Mouse (Mus musculus) erythroblast, embryonic 14.5 days (primary cell): ENCODE data around the gene Zfp346. TPM values are rescaled to one million over a fixed set of nuclear protein-coding genes. Genes with fewer than 3 reads are reported as not detected.

ENCODE experiments used
- H3K27me3 ChIP-seq: 2 replicates; pipeline ENCODE4 v1.6.1; 2012; ENCODE audit warnings: inconsistent platforms; ENCODE audit not compliant: control insufficient read depth
- H3K36me3 ChIP-seq: 2 replicates; pipeline ENCODE4 v1.6.1; 2012; ENCODE audit warnings: mild to moderate bottlenecking, inconsistent platforms; ENCODE audit not compliant: control insufficient read depth
- H3K4me1 ChIP-seq: 2 replicates; pipeline ENCODE4 v1.6.1; 2012; ENCODE audit warnings: inconsistent platforms; ENCODE audit not compliant: control insufficient read depth
- H3K4me3 ChIP-seq: replicated peaks from 2 replicates; pipeline ENCODE3; 2012; ENCODE audit warnings: moderate library complexity, mild to moderate bottlenecking, inconsistent platforms
- H3K9me3 ChIP-seq: 2 replicates; pipeline ENCODE4 v1.6.1; 2012; ENCODE audit warnings: low read length, inconsistent platforms, mixed read lengths; ENCODE audit not compliant: control insufficient read depth
- GATA1 ChIP-seq: IDR thresholded peaks from 2 replicates; pipeline ENCODE4 v1.6.1; 2012; ENCODE audit warnings: low read length, inconsistent platforms, mixed read lengths
- TAL1 ChIP-seq: IDR thresholded peaks from 3 replicates; pipeline ENCODE4 v1.6.1; 2012; ENCODE audit warnings: low read length, inconsistent platforms, mixed read lengths
- polyA plus RNA-seq: library from polyadenylated mRNA; stranded (reverse); fragments of >175 nt; gene quantifications from 2 replicates; pipeline ENCODE4 v1.2.3, GENCODE M21; 2012

Zfp346 gene
- polyA plus RNA-seq, 1 experiment, result 0.61 TPM

DNA sequence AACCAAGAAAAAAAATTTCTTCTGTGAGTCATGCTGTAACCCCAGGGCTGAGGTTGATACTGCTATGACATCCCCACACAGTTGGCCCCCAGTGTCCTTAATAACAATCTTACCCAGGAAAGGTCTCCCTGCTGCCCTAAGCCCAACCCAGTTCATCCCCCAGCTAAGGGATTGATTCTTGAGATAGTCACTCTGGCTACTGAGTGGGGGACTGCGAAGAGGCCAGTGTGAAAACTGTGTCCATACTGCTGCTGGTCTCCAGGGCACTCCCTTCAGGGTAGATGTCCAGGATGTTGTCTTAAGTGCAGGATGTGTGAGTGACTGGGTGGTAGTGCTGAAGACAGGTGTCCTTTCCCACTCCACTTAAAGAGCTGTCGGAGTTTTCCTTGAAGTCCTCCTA lies 28.3 kb downstream of the Zfp346 start, which contains the start of gene Gm17617:
Gene Gm17617 (minus strand): TSS at position 101 of the 400 bp plus-strand sequence.
- no peaks in the 10 kb centered on the region for H3K9me3 ChIP-seq
- H3K36me3 ChIP-seq, result peaks cover 58% of the 10 kb centered on the region
- H3K27me3 ChIP-seq, result no peaks in the 10 kb centered on the region
- no peak for TF ChIP-seq TAL1
- TF ChIP-seq GATA1, result no peak
- peaks cover 2% of the 10 kb centered on the region for H3K4me1 ChIP-seq
- H3K4me3 ChIP-seq, result no peak within 1 kb of the TSS

DNA sequence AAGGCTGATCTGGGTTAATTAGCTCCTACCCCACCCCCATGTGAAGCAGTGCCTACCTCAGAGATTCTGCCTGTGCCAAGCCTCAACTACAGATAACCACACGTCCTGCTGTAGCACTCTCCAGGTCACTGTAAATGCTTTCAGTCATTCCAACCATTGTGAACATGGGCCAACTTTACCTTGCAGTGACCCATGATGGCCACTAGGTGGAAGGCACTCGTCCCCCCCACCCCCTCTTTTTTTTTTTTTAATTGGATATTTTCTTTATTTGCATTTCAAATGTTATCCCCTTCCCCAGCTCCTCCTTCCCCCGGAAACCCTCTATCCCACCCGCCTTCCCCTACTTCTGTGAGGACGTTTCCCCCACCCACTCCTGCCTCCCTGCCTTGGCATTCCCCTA lies 30.3 kb downstream of the Zfp346 start:
- TF ChIP-seq GATA1 (no peak), TAL1 (no peak)
- Histone ChIP-seq H3K4me1 (peaks cover 2% of the 10 kb centered on the region), H3K4me3 (no peak overlapping the region), H3K27me3 (no peaks in the 10 kb centered on the region), H3K9me3 (no peaks in the 10 kb centered on the region), H3K36me3 (peaks cover 40% of the 10 kb centered on the region)

DNA sequence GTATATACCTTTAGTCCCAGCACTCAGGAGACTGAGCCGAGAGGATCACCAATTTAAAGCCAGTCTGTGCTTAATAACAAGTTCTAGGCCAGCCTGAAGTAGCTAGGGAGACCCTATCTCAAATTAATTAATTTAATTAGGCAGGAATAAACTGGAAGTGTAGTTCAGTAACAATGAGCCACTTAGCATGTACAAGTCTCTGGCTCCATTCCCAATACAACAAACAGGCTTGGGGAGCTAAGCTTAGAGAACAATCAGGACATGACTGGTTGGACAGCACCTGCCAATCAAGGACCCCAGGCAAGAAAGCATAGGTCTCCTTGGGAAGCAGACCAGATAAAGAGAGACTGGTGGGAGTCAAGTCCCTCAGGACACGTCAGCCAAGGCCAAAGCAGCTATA lies 35.2 kb downstream of the Zfp346 start:
- Histone ChIP-seq H3K27me3 (no peaks in the 10 kb centered on the region), H3K4me3 (no peak overlapping the region), H3K9me3 (no peaks in the 10 kb centered on the region), H3K4me1 (peaks cover under 1% of the 10 kb centered on the region), H3K36me3 (no peaks in the 10 kb centered on the region)
- TF ChIP-seq GATA1, result no peak

DNA sequence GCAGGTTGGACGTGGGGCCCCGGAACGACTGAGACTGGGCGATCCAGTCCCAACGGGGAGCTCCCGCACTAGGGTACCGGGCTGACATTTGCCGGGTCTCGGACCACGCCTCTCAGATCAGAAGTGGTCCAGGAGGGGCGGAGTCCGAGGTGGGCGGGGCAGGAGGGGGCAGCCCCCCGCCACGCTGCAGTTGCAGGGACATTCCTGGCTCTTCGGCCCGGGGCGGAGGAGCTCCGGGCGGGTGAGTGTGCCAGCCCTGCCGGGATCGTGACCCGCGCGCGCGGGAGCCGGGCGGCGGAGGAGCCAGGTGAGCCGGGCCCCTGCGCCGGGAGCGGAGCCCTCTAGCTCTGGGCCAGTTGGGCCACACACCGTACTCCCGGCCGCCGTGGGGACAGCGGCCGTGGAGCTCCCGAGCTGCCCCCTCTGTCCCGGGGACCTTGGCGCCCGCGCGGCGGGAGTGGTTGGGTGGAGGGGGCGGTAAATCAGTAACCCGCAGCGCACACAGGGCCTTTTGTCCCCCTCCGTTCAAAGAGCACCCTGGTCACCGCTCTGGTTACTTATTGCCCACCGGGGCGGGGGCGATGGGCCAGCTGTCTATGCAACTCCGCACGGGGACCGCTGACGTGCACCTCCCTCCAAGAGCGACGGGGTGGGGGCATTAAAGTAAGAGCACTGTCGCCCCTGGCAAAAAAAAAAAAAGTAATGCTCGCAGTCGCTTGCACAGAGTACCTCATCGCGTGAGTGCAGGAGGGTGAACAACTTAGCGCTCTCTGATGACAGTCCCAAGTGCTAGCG lies 47.7 kb downstream of the Zfp346 start, which contains the start of gene Fgfr4:
Gene Fgfr4 (plus strand): TSS at position 20 of the 795 bp plus-strand sequence.
- Histone ChIP-seq H3K4me1 (no peaks in the 10 kb centered on the region; the same call in 1 of the 2 replicates), H3K9me3 (peaks cover 5% of the 10 kb centered on the region; the same call in 1 of the 2 replicates), H3K27me3 (peaks cover 54% of the 10 kb centered on the region), H3K4me3 (peak within 1 kb of the TSS; percentile 34), H3K36me3 (peaks cover 2% of the 10 kb centered on the region; the same call in 1 of the 2 replicates)
- TF ChIP-seq TAL1 (no peak), GATA1 (no peak)

DNA sequence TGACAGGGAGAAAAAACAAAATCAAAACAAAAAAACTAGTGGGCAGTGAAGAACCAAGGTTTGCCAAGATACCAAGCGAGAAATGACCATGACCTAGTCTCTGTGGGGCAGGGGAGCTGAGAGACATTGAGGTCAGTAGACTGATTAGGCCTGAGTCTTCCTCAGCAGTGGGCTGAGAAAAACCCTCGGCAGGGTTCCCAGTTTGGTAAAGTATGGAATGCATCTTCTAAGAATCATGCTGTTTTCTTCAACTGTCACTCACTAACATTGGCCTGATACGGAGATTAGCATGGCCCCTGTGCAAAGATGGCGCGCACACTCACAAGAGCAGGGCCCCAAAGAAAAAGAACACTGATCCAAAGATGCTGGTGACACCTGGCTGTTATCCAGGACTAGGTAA lies 48.8 kb downstream of the Zfp346 start:
- Histone ChIP-seq H3K36me3 (peaks cover 3% of the 10 kb centered on the region; the same call in 1 of the 2 replicates), H3K9me3 (peaks cover 5% of the 10 kb centered on the region; the same call in 1 of the 2 replicates), H3K4me3 (no peak overlapping the region), H3K4me1 (no peaks in the 10 kb centered on the region; the same call in 1 of the 2 replicates), H3K27me3 (peaks cover 54% of the 10 kb centered on the region)
- TF ChIP-seq TAL1 (no peak), GATA1 (no peak)

DNA sequence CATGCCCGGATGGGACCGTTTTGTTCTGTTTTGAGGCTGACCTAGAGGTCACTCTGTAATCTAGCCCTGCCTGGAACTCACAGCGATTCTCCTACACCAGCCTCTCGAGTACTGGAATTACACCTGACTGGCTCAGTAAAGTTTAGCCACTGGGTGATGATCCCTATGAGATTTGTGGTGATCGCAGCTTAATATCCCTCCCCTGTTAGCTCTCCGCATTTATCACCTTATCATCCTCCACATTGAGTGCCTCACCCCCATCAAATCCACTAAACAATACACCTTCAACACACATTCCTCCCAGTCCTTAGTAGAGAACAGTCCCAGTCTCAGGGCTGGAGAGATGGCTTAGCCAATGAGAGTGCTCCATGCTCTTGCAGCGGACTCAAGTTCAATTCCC lies 57.3 kb downstream of the Zfp346 start:
- Histone ChIP-seq H3K9me3 (no peaks in the 10 kb centered on the region), H3K36me3 (peaks cover 9% of the 10 kb centered on the region; the same call in 1 of the 2 replicates), H3K4me3 (no peak overlapping the region), H3K27me3 (no peaks in the 10 kb centered on the region), H3K4me1 (no peaks in the 10 kb centered on the region)
- TF ChIP-seq TAL1 (no peak), GATA1 (no peak)

DNA sequence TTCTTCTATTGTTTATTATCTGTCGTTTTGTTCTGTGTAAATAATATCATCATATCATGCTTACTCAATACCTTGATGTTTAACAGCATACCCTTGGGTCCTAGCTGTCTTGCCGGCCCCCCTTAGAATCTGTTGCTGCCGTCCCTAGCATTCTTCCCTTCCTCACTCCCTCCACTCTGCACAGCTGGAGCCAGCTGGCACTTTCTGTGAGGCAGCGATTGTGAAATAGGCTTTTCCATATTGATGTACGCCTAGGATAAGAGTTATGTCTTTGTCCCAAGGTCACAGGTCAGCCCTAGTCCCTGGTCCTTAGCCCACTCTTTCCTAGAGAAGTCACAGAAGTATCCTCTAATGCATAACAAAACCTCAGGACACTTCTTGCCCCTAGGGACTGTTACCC lies 58.4 kb downstream of the Zfp346 start:
- TF ChIP-seq GATA1, result no peak
- TF ChIP-seq TAL1, result no peak

DNA sequence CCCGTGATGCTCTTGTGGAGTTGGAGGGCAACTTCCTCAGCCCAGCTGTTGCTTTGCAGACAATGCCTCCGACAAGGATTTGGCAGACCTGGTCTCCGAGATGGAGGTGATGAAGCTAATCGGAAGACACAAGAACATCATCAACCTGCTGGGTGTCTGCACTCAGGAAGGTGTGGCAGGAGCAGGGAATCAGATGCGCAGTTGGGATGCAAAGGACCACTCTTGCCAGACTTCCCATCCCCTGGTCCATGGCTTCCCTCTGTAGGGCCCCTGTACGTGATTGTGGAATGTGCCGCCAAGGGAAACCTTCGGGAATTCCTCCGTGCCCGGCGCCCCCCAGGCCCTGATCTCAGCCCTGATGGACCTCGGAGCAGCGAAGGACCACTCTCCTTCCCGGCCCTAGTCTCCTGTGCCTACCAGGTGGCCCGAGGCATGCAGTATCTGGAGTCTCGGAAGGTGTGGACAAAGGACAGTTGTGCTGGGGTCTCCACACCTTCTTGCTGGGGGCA lies 60.8 kb downstream of the Zfp346 start:
- Histone ChIP-seq H3K27me3 (no peaks in the 10 kb centered on the region), H3K4me1 (no peaks in the 10 kb centered on the region), H3K4me3 (no peak overlapping the region), H3K9me3 (peaks cover 3% of the 10 kb centered on the region), H3K36me3 (peaks cover 7% of the 10 kb centered on the region; the same call in 1 of the 2 replicates)
- TF ChIP-seq TAL1, result no peak
- TF ChIP-seq GATA1, result no peak

More for the DNA sequence above, 58.4 kb downstream of the Zfp346 start:
- Histone ChIP-seq H3K4me1 (no peaks in the 10 kb centered on the region), H3K9me3 (no peaks in the 10 kb centered on the region), H3K27me3 (no peaks in the 10 kb centered on the region), H3K36me3 (peaks cover 12% of the 10 kb centered on the region; the same call in 1 of the 2 replicates), H3K4me3 (no peak overlapping the region)

DNA sequence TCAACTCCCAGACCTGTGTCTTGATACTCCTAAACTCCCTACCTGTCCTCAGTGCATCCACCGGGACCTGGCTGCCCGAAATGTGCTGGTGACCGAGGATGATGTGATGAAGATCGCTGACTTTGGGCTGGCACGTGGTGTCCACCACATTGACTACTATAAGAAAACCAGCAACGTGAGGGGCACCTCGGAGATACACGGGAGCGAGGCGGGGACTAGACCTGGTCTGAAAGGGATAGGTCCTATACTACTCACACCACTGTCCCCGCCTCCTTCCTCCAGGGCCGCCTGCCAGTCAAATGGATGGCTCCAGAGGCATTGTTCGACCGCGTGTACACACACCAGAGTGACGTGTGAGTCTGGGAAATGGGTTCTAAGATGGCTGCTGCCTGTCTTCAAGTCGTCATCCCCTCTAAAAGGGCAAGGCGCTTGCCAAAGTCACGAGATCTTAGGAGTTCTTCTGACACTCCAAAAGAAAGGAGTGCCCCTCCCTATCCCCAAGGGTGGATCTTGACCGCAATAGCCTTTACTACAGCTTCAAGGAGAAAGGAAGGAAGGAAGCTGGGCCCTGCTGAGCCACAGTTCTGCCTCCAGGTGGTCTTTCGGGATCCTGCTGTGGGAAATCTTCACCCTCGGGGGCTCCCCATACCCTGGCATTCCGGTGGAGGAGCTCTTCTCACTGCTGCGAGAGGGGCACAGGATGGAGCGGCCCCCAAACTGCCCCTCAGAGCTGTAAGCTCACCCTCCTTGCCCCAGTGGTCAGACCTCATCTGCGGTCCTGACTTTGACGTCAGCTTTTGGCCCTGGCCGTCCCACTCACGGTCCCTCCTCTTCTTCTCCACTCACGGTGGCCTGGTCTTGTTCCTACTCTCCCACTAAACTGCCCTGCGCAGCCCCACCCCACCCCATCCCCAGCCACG lies 62.0 kb downstream of the Zfp346 start:
- H3K4me1 ChIP-seq, result peaks cover 4% of the 10 kb centered on the region
- peaks cover 3% of the 10 kb centered on the region for H3K9me3 ChIP-seq
- peaks cover 3% of the 10 kb centered on the region; the same call in 1 of the 2 replicates for H3K36me3 ChIP-seq
- TF ChIP-seq GATA1, result no peak
- TF ChIP-seq TAL1, result no peak
- peaks cover 6% of the 10 kb centered on the region for H3K27me3 ChIP-seq
- H3K4me3 ChIP-seq, result no peak overlapping the region
